Mouse (Mus musculus): ENCODE results near the gene Pnmal2.

Pnmal2 gene

DNA sequence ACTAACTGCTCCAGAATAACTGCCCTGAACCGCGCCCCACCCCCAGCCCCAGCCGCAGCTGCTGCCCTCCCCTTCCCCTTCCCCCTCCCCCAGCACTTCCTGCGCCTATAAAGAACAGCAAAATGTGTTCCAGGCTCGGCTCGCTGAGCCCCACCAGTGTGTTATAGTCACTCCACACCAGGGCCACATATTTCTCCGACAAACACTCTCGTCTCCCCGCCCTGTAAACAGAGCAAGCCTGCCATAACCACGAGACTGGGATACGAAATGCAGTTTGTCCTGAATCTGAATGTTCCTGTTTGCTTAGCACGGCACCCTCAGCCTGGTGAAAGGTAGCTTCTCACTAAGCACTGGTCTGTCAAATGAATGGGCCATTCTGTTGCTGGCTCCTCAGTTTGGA is 35.9 kb downstream of the Pnmal2 start:
- peak in 1 of 2 experiments; percentile 49 for DNase-seq (ENCODE audit: low spot score in 2 of 2)

DNA sequence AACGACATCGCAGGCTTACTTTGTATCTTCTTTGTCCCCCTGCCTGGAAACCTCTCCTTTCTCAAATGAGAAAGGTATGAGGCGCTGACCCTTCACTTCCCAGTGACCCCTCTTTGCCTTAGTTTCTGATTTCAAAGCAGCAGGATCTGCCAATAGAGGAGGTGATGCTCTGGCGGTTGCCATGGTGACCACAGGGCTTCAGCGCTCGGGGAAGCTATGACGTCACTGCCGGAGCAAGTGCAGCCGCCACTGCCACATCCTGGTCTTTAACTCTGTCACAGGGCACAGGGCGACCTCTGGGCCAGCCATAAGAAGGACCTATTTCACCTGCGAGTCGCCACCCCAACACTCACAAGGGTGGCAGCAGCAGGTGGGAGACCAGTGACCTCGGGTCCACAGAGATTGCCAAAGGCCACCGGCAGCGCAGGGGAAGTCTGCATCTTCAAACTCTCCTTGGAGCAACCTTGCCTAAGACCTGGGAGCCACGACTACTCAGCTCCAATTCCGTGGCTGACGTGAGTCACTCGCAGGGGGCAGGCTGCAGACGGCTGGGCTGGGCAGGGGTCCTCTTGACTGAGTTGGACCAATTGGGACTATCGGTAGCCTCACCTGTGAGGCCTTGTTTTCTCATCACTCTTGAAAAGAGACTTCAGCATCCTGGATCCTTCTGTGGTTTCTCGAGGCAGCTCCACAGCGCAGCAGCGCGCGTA is 38.5 kb downstream of the Pnmal2 start, which contains the start of gene Gm42372:
Gene Gm42372 (plus strand): TSS at position 228 of the 710 bp plus-strand sequence.
- DNase-seq (ENCODE audit: low spot score in 2 of 2), result peak; percentile 79 to 88

DNA sequence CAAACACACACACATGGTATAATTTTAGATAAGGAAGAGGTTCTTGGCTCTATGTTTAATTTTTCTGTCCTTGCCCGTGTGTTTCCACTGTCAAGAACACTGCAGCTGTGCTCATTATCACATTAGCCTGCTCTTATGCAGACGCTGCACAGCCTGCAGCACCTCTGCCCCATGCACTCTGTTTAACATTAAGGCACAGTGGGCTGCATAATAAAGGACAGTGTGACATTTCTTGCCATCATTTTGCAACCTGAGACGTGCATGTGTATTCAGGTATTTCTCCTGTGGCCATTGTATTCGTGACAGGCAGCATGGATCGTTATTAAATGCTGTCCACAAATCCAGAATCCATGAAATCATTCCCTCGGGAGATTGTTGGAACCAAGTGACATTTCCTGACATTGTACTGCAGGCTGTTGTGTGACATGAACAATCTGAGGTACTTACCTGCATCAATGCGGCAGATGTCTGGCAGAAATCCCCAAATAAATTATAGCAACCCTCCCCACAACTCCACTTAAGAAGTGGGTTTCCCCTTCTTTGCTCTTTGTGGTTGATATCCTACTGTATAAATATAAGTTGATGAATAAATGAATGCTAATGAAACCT is 43.2 kb downstream of the Pnmal2 start:
- DNase-seq (ENCODE audit: low spot score in 2 of 2), result no peak

DNA sequence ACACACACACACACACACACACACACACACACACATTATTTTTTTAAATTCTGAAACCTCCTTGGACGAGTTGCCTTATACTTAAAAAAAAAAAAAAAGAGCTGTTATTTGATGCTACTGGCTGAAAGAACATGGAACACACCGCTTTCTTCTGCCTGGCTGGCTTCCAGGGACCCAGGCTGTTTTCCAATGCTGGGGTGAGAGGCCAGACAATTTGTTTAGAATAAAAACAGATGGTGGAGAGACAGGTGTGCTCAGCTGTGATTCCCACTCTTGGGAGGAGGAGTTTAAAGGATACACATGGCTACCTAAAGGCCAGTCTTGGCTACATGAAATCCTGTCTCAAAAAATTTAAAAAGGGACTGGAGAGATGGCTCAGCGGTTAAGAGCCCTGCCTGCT is 43.9 kb downstream of the Pnmal2 start:
- no peak for DNase-seq (ENCODE audit: low spot score in 2 of 2)

GRCm38 (mm10) chr7:16990006-16990744 is 45.7 kb downstream of the Pnmal2 start:
- DNase-seq (ENCODE audit: low spot score in 2 of 2), result no peak

GRCm38 (mm10) chr7:16991681-16992450 is 47.4 kb downstream of the Pnmal2 start:
- no peak for DNase-seq (ENCODE audit: low spot score in 2 of 2)

DNA sequence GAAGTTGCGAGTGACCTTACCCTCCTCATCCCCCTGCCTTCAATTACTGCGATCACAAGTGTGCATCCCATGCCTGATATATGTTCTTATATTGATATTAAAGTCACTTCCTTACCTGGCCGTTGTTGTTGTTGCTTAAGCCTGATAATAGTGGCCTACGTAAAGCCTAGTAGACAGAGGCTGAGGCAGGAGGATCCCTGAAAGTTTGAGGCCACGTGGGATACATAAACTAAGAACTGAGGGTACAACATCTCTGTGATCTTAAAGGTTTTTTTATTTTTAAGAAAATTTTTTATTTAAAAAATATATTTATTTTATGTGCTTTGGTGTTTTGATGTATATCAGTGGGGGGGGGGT is 47.9 kb downstream of the Pnmal2 start, which contains the start of gene Ccdc8:
Gene Ccdc8 (plus strand): TSS at position 258 of the 357 bp plus-strand sequence.
- no peak for DNase-seq (ENCODE audit: low spot score in 2 of 2)

GRCm38 (mm10) chr7:16993651-16994399 is 49.3 kb downstream of the Pnmal2 start:
- peak in 1 of 2 experiments; percentile 38 for DNase-seq (ENCODE audit: low spot score in 2 of 2)

- DNase-seq (ENCODE audit: low spot score in 2 of 2), result no peak
Measured at GRCm38 (mm10) chr7:16994400-16994799, 49.9 kb downstream of the Pnmal2 start.

- DNase-seq (ENCODE audit: low spot score in 2 of 2), result no peak
Measured at GRCm38 (mm10) chr7:16995345-16995744, 50.9 kb downstream of the Pnmal2 start.

All from left cerebral cortex, adult 9 months (tissue).